Mouse (Mus musculus): Measurements from ENCODE around the gene Anapc7.
"Not testable (repeated sequence)": the region's sequence is repeated elsewhere in the genome, so short reads cannot be mapped to it uniquely, and the experiment has no call there.

The Anapc7 gene

GRCm38 (mm10) chr5:122451324-122451723 lies 29.8 kb downstream of the Anapc7 start:
- DNase-seq (ENCODE audit: low spot score) = no peak

- DNase-seq (ENCODE audit: low spot score) = no peak
These were observed 30.7 kb downstream of the Anapc7 start for GRCm38 (mm10) chr5:122452194-122452593.

GRCm38 (mm10) chr5:122453188-122453587 lies 31.7 kb downstream of the Anapc7 start:
- DNase-seq (ENCODE audit: low spot score) = no peak

GRCm38 (mm10) chr5:122454442-122454841 lies 32.9 kb downstream of the Anapc7 start:
- DNase-seq (ENCODE audit: low spot score) = no peak

GRCm38 (mm10) chr5:122454883-122455282 lies 33.4 kb downstream of the Anapc7 start:
- no peak for DNase-seq (ENCODE audit: low spot score)

GRCm38 (mm10) chr5:122455584-122455983 lies 34.1 kb downstream of the Anapc7 start:
- no peak for DNase-seq (ENCODE audit: low spot score)

- not testable (repeated sequence) for DNase-seq (ENCODE audit: low spot score)
These were observed 35.6 kb downstream of the Anapc7 start for GRCm38 (mm10) chr5:122457054-122457453.

GRCm38 (mm10) chr5:122458066-122458465 lies 36.6 kb downstream of the Anapc7 start:
- DNase-seq (ENCODE audit: low spot score) = no peak

- DNase-seq (ENCODE audit: low spot score) = no peak
These were observed 37.8 kb downstream of the Anapc7 start for GRCm38 (mm10) chr5:122459335-122459734.

- DNase-seq (ENCODE audit: low spot score) = no peak
These were observed 39.2 kb downstream of the Anapc7 start for GRCm38 (mm10) chr5:122460656-122461055.

GRCm38 (mm10) chr5:122461431-122461830 lies 39.9 kb downstream of the Anapc7 start:
- no peak for DNase-seq (ENCODE audit: low spot score)

- DNase-seq (ENCODE audit: low spot score) = no peak
These were observed 50.2 kb downstream of the Anapc7 start for GRCm38 (mm10) chr5:122471658-122472057.

- no peak for DNase-seq (ENCODE audit: low spot score)
These were observed 53.3 kb downstream of the Anapc7 start for GRCm38 (mm10) chr5:122474643-122475363.

GRCm38 (mm10) chr5:122476078-122476477 lies 54.6 kb downstream of the Anapc7 start:
- no peak for DNase-seq (ENCODE audit: low spot score)

GRCm38 (mm10) chr5:122477492-122477891 lies 56.0 kb downstream of the Anapc7 start:
- no peak for DNase-seq (ENCODE audit: low spot score)

GRCm38 (mm10) chr5:122479131-122479530 lies 57.6 kb downstream of the Anapc7 start:
- no peak for DNase-seq (ENCODE audit: low spot score)

- DNase-seq (ENCODE audit: low spot score) = no peak
These were observed 60.4 kb downstream of the Anapc7 start for GRCm38 (mm10) chr5:122481844-122482243.

GRCm38 (mm10) chr5:122482733-122483391 lies 61.4 kb downstream of the Anapc7 start:
- DNase-seq (ENCODE audit: low spot score) = no peak

GRCm38 (mm10) chr5:122486243-122486642 lies 64.8 kb downstream of the Anapc7 start:
- DNase-seq (ENCODE audit: low spot score) = not testable (repeated sequence)

GRCm38 (mm10) chr5:122487825-122488224 lies 66.3 kb downstream of the Anapc7 start:
- no peak for DNase-seq (ENCODE audit: low spot score)

- DNase-seq (ENCODE audit: low spot score) = no peak
These were observed 68.7 kb downstream of the Anapc7 start for GRCm38 (mm10) chr5:122490148-122490547.

- no peak for DNase-seq (ENCODE audit: low spot score)
These were observed 69.9 kb downstream of the Anapc7 start for GRCm38 (mm10) chr5:122491385-122491784.

GRCm38 (mm10) chr5:122493035-122493434 lies 71.5 kb downstream of the Anapc7 start:
- no peak for DNase-seq (ENCODE audit: low spot score)

- DNase-seq (ENCODE audit: low spot score) = no peak
These were observed 73.0 kb downstream of the Anapc7 start for GRCm38 (mm10) chr5:122494449-122494848.
